Mouse (Mus musculus): ENCODE results near the gene Nomo1. TPM values are rescaled to one million over a fixed set of nuclear protein-coding genes. Genes with fewer than 3 reads are reported as not detected.

The Nomo1 gene
- polyA plus RNA-seq (2012; rRNA removed) = 41.8 and 44.8 TPM in 2 replicates

DNA sequence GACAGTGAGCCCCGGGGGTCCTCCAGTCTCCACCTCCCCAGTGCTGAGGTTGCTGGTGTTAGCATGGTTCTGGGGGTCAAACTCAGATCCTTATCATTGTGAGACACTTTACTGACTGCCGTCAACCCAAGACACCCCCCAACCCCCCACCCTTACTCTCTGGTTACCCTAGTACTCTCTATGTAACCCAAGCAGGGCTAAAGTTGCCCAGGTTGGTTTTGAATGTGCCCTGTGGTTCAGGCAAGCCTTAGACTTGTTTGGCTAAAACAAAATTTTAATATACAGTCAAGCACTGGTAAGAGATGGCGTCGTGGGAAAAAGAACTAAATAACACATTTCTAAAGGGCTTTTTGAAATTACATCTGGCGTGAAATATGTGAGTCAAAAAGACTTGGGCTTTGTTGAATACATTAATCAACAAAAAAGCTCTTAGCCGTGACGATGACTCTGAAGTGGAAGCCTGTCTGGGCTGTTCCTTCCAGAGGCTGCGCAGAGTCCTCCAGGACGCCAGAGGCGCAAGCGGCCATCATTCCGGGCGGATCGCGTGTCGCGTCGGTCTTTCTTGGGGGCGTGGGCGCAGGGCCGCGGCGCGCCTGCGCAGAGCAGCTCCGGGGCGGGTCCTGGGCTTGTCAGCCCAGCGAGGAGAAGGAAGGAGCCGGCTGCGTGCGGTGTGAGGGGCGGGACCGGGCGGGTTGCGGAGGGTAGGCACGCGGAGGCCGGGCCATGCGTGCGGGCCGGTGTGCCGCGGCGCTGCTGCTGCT lies at the start of gene Nomo1:
Nomo1 (plus strand) TSS at position 590 of the 761 bp plus-strand sequence.

DNA sequence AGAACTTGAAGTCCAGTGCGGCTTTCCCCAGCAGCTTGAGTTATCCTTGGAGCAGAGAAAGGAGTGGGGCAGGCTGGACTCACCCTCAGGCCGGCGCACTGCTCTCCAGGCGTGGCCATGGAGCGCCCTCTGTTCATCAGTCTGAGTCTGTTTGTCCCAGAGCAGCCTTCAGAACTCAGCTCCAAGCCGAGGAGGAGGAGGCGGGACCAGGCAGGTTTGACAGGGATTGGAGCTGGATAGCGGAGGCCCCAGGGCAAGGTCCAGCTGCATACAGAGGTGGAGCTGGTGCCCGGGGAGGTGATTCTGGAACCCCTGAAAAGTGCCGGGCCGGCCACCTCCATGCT lies 3.4 kb upstream of the Nomo1 start, which contains the start of gene Abcc6:
Abcc6 (minus strand) TSS at position 158 of the 344 bp plus-strand sequence.

DNA sequence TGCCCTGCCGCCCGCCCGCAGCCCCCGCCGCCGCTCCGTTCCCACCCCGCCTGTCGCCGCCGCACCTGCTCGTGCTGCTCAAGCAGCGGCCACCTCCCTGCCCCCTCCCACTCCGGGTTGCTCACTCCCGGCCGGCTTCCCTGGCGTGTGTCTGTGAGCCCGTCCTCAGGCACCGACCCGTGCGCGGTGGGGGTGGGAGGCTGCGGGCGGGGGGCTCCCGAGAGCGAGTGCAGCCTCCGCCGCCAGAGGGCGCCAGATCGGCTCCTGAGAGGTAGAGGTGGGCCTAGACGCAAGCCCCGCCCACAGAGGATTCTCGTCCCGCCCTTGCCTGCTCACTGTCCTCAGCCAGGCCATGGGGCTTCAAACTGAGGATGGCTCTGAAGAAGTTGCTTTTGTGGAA lies 67.1 kb downstream of the Nomo1 start, which contains the start of gene Kcnj11:
Kcnj11 (minus strand) TSS at position 202 of the 400 bp plus-strand sequence.

Other genes starting within 250 kb of the Nomo1 start
- gene Lmtk3, start 250.0 kb upstream of the Nomo1 start, polyA plus RNA-seq (2012; rRNA removed) = 215 and 251 TPM in 2 replicates
- 6.0 and 6.2 TPM in 2 replicates for gene Sult2b1, start 249.0 kb upstream of the Nomo1 start, polyA plus RNA-seq (2012; rRNA removed)
- 223 and 229 TPM in 2 replicates for gene Cyth2, start 219.1 kb upstream of the Nomo1 start, polyA plus RNA-seq (2012; rRNA removed)
- gene Kcnj14, start 208.9 kb upstream of the Nomo1 start, polyA plus RNA-seq (2012; rRNA removed) = 2.0 and 2.3 TPM in 2 replicates
- gene Grwd1, start 202.8 kb upstream of the Nomo1 start, polyA plus RNA-seq (2012; rRNA removed) = 21.7 and 23.2 TPM in 2 replicates
- 182 and 199 TPM in 2 replicates for gene Kdelr1, start 160.9 kb upstream of the Nomo1 start, polyA plus RNA-seq (2012; rRNA removed)
- 23.7 and 25.3 TPM in 2 replicates for gene Grin2d, start 155.3 kb upstream of the Nomo1 start, polyA plus RNA-seq (2012; rRNA removed)
- gene Syngr4, start 137.0 kb upstream of the Nomo1 start, polyA plus RNA-seq (2012; rRNA removed) = 0.15 and 0.18 TPM in 2 replicates
- gene Tmem143, start 136.8 kb upstream of the Nomo1 start, polyA plus RNA-seq (2012; rRNA removed) = 21.2 and 24.5 TPM in 2 replicates
- gene Emp3, start 112.3 kb upstream of the Nomo1 start, polyA plus RNA-seq (2012; rRNA removed) = 21.5 and 25.1 TPM in 2 replicates
- gene Ccdc114, start 109.6 kb upstream of the Nomo1 start, polyA plus RNA-seq (2012; rRNA removed) = 6.0 and 7.1 TPM in 2 replicates
- 1.2 and 1.3 TPM in 2 replicates for gene Abcc6, start 3.4 kb upstream of the Nomo1 start, polyA plus RNA-seq (2012; rRNA removed)
- 12.6 and 18.7 TPM in 2 replicates for gene Kcnj11, start 67.1 kb downstream of the Nomo1 start, polyA plus RNA-seq (2012; rRNA removed)
- 13.8 and 15.7 TPM in 2 replicates for gene Abcc8, start 146.3 kb downstream of the Nomo1 start, polyA plus RNA-seq (2012; rRNA removed)
- 0.91 and 1.3 TPM in 2 replicates for gene Ush1c, start 204.8 kb downstream of the Nomo1 start, polyA plus RNA-seq (2012; rRNA removed)
- gene Otog, start 207.3 kb downstream of the Nomo1 start, polyA plus RNA-seq (2012; rRNA removed) = 0.09 and 0.21 TPM in 2 replicates